In genomic region chrX:166623176-166623575, GRCm38 (mm10) we compare ENCODE assay signal across 22 mouse cellular contexts. TPM values are rescaled to one million over a fixed set of nuclear protein-coding genes. Genes with fewer than 3 reads are reported as not detected.
DNase-seq lines count a peak whose midpoint lies in the region; ATAC-seq lines count a peak whose summit lies in the region.
"Had no signal": no experiment of that assay in that cellular context is flagged by ENCODE, and none has a peak within 500 bp of the region (broad histone marks: within the 10 kb centered on the region; RNA-seq: fewer than 3 reads in every experiment).

No protein-coding gene starts in this region.

- peaks cover 3% of the 10 kb centered on the region; the same call in 1 of the 2 replicates for H3K27me3 ChIP-seq in hindbrain, embryonic 16.5 days (replicated peaks; ENCODE audit: control insufficient read depth, insufficient read depth, low read length)
- H3K27me3 ChIP-seq in hindbrain, embryonic 12.5 days, result peaks cover 34% of the 10 kb centered on the region

- H3K9me3 ChIP-seq in hindbrain, embryonic 16.5 days (ENCODE audit: control insufficient read depth, low read length), result no peaks in the 10 kb centered on the region
- H3K9me3 ChIP-seq in hindbrain, embryonic 12.5 days (replicated peaks), result no peaks in the 10 kb centered on the region
- H3K9me3 ChIP-seq: embryonic facial prominence, embryonic 13.5 days; G1E; heart, embryonic 10.5 days; midbrain, embryonic 10.5 days had no signal

- no peak overlapping the region for H3K9ac ChIP-seq in hindbrain, embryonic 16.5 days (ENCODE audit: low read depth, low read length)
- H3K9ac ChIP-seq in hindbrain, embryonic 12.5 days, result no peak overlapping the region
- H3K9ac ChIP-seq: embryonic facial prominence, embryonic 13.5 days had no signal

- H3K4me3 ChIP-seq in hindbrain, embryonic 16.5 days (ENCODE audit: low read length), result no peak overlapping the region
- no peak overlapping the region for H3K4me3 ChIP-seq in hindbrain, embryonic 12.5 days
- H3K4me3 ChIP-seq: embryonic facial prominence, embryonic 13.5 days; heart, embryonic 10.5 days; midbrain, embryonic 10.5 days had no signal

- no peak overlapping the region for H3K27ac ChIP-seq in hindbrain, embryonic 16.5 days (ENCODE audit: low read depth, low read length)
- H3K27ac ChIP-seq in hindbrain, embryonic 12.5 days, result no peak overlapping the region
- H3K27ac ChIP-seq: embryonic facial prominence, embryonic 13.5 days; heart, embryonic 10.5 days; midbrain, embryonic 10.5 days had no signal

- H3K4me1 ChIP-seq in hindbrain, embryonic 16.5 days (ENCODE audit: control insufficient read depth, insufficient read depth, low read depth, low read length), result no peaks in the 10 kb centered on the region
- H3K4me1 ChIP-seq in hindbrain, embryonic 12.5 days, result no peaks in the 10 kb centered on the region
- H3K4me1 ChIP-seq: heart, embryonic 10.5 days had no signal

- peak; percentile 30; the same call in 1 of the 2 replicates for ATAC-seq in hindbrain, embryonic 16.5 days
- ATAC-seq in hindbrain, embryonic 12.5 days (ENCODE audit: low FRiP score), result no peak
- ATAC-seq: forebrain, embryonic 14.5 days had no signal

- DNase-seq in kidney, postnatal 4 days, result peak; percentile 8 to 14
- DNase-seq in kidney, adult 18-20 months, result no peak
- DNase-seq in retina, postnatal 1 day, result peak; percentile 2
- no peak for DNase-seq in retina, embryonic 14.5 days (ENCODE audit: low spot score)
- no peak for DNase-seq in adrenal gland, adult 8-10 months
- DNase-seq: adrenal gland, adult 2 months; cerebellum, adult 18-20 months; cerebellum, postnatal 25 days; gastrocnemius, postnatal 10 days; layer of hippocampus, postnatal 36 days; lung, postnatal 10 days; right cerebral cortex, postnatal 25 days; spleen, adult 18-20 months had no signal

- no peaks in the 10 kb centered on the region for H3K36me3 ChIP-seq in hindbrain, embryonic 16.5 days (ENCODE audit: control insufficient read depth, insufficient read depth, low read length)
- no peaks in the 10 kb centered on the region for H3K36me3 ChIP-seq in hindbrain, embryonic 12.5 days
- H3K36me3 ChIP-seq: embryonic facial prominence, embryonic 13.5 days; G1E; heart, embryonic 10.5 days; midbrain, embryonic 10.5 days had no signal

- no peak overlapping the region for H3K4me2 ChIP-seq in hindbrain, embryonic 16.5 days (ENCODE audit: low read length)
- no peak overlapping the region for H3K4me2 ChIP-seq in hindbrain, embryonic 12.5 days (replicated peaks)
- H3K4me2 ChIP-seq: embryonic facial prominence, embryonic 13.5 days had no signal

- 54% methylated on average over 3 of the region's 3 CpGs for WGBS in hindbrain, embryonic 16.5 days
- WGBS in hindbrain, embryonic 12.5 days, result 68% methylated on average over 3 of the region's 3 CpGs

RNA-seq across cellular contexts. Expression of gene Egfl6, which starts 37.7 kb away (rescaled TPM):
- 4.8 and 5.3 TPM in 2 replicates for polyA plus RNA-seq in hindbrain, embryonic 16.5 days (2015; fragmentation: Nextera tagmentation; extraction: Ambion mirVana)
- polyA plus RNA-seq in hindbrain, embryonic 12.5 days (2016; fragmentation: Nextera tagmentation; extraction: Ambion mirVana), result 21.7 and 27.9 TPM in 2 replicates
- 10 to 100 TPM; 20.7 to 26.4 (median 24.1) TPM for total RNA-seq in adrenal gland, adult 8-10 months (2022)
- total RNA-seq: G1E; hematopoietic stem cell, adult 5-6 weeks had no signal
- polyA plus RNA-seq: G1E; liver, adult 2 months had no signal

Comparison
In these comparisons a context has a peak if more than half of its experiments do, and no peak if none do; other contexts are left out.
1. DNase-seq: peak in kidney, postnatal 4 days (2 of 2) and retina, postnatal 1 day (single experiment); none in kidney, adult 18-20 months (single experiment), retina, embryonic 14.5 days (single experiment) and adrenal gland, adult 8-10 months (single experiment).